Mouse (Mus musculus): Measurements from ENCODE around the gene Galr3. TPM values are rescaled to one million over a fixed set of nuclear protein-coding genes. Genes with fewer than 3 reads are reported as not detected.

Gene Galr3
- polyA plus RNA-seq, 1 experiment from 2014 or later, result not detected

GRCm38 (mm10) chr15:79042721-79043491 lies 1.2 kb downstream of the Galr3 start:
- H3K27ac ChIP-seq (replicated peaks), result no peak overlapping the region
- H3K9me3 ChIP-seq, result no peaks in the 10 kb centered on the region
- H3K4me1 ChIP-seq, result peaks cover 18% of the 10 kb centered on the region
- peak overlapping the region; percentile 71 for H3K4me2 ChIP-seq (replicated peaks)
- peak overlapping the region; percentile 51 for H3K4me3 ChIP-seq
- no peaks in the 10 kb centered on the region for H3K36me3 ChIP-seq
- H3K27me3 ChIP-seq, result peaks cover 54% of the 10 kb centered on the region
- ATAC-seq (replicated peaks), result peak; percentile 44
- under 1% methylated on average over 105 of the region's 105 CpGs for WGBS
- peak overlapping the region; percentile 33 for H3K9ac ChIP-seq (replicated peaks)

GRCm38 (mm10) chr15:79044837-79045236 lies 3.2 kb downstream of the Galr3 start:
- H3K9me3 ChIP-seq, result no peaks in the 10 kb centered on the region
- 5% methylated on average over 4 of the region's 4 CpGs for WGBS
- no peak overlapping the region for H3K4me2 ChIP-seq (replicated peaks)
- peaks cover 17% of the 10 kb centered on the region for H3K4me1 ChIP-seq
- H3K27me3 ChIP-seq, result peaks cover 54% of the 10 kb centered on the region
- ATAC-seq (replicated peaks), result no peak
- H3K9ac ChIP-seq (replicated peaks), result no peak overlapping the region
- H3K4me3 ChIP-seq, result no peak overlapping the region
- no peak overlapping the region for H3K27ac ChIP-seq (replicated peaks)
- no peaks in the 10 kb centered on the region for H3K36me3 ChIP-seq

- WGBS, result 76% methylated on average over 4 of the region's 4 CpGs
- H3K9ac ChIP-seq (replicated peaks), result no peak overlapping the region
- ATAC-seq (replicated peaks), result no peak
- no peaks in the 10 kb centered on the region for H3K9me3 ChIP-seq
- peaks cover 22% of the 10 kb centered on the region for H3K27me3 ChIP-seq
- no peak overlapping the region for H3K4me2 ChIP-seq (replicated peaks)
- no peak overlapping the region for H3K4me3 ChIP-seq
- H3K4me1 ChIP-seq, result peaks cover 6% of the 10 kb centered on the region; the same call in 1 of the 2 replicates
- H3K27ac ChIP-seq (replicated peaks), result no peak overlapping the region
- H3K36me3 ChIP-seq, result peaks cover 8% of the 10 kb centered on the region
Measured at GRCm38 (mm10) chr15:79048186-79048585, 6.5 kb downstream of the Galr3 start.

GRCm38 (mm10) chr15:79050160-79050845 lies 8.6 kb downstream of the Galr3 start:
- peaks cover 5% of the 10 kb centered on the region; the same call in 1 of the 2 replicates for H3K4me1 ChIP-seq
- H3K9me3 ChIP-seq, result no peaks in the 10 kb centered on the region
- 52% methylated on average over 9 of the region's 9 CpGs for WGBS
- peaks cover 30% of the 10 kb centered on the region for H3K36me3 ChIP-seq
- H3K27me3 ChIP-seq, result 0 out of 2 replicates have a peak, but pooled peaks cover 3% of the 10 kb centered on the region
- no peak overlapping the region for H3K27ac ChIP-seq (replicated peaks)
- no peak overlapping the region for H3K4me2 ChIP-seq (replicated peaks)
- H3K9ac ChIP-seq (replicated peaks), result no peak overlapping the region
- 0 out of 2 replicates have a peak, but pooled peaks have one; percentile 32 for ATAC-seq (replicated peaks)
- no peak overlapping the region for H3K4me3 ChIP-seq

- Histone ChIP-seq H3K4me3 (no peak overlapping the region), H3K9ac (replicated peaks) (no peak overlapping the region), H3K4me2 (replicated peaks) (no peak overlapping the region), H3K36me3 (peaks cover 36% of the 10 kb centered on the region), H3K27me3 (no peaks in the 10 kb centered on the region), H3K9me3 (no peaks in the 10 kb centered on the region), H3K27ac (replicated peaks) (no peak overlapping the region), H3K4me1 (peaks cover 5% of the 10 kb centered on the region; the same call in 1 of the 2 replicates)
- WGBS, result 82% methylated on average over 2 of the region's 2 CpGs
- no peak for ATAC-seq (replicated peaks)
Measured at GRCm38 (mm10) chr15:79050964-79051363, 9.3 kb downstream of the Galr3 start.

- Histone ChIP-seq H3K27ac (replicated peaks) (no peak overlapping the region), H3K9me3 (no peaks in the 10 kb centered on the region), H3K4me1 (peaks cover 5% of the 10 kb centered on the region; the same call in 1 of the 2 replicates), H3K4me2 (replicated peaks) (no peak overlapping the region), H3K4me3 (no peak overlapping the region), H3K27me3 (no peaks in the 10 kb centered on the region), H3K36me3 (peaks cover 44% of the 10 kb centered on the region), H3K9ac (replicated peaks) (no peak overlapping the region)
- 77% methylated on average over 13 of the region's 13 CpGs for whole genome bisulfite sequencing
- ATAC-seq (replicated peaks), result no peak
Measured at GRCm38 (mm10) chr15:79051461-79052360, 10.0 kb downstream of the Galr3 start.

GRCm38 (mm10) chr15:79052366-79052765 lies 10.7 kb downstream of the Galr3 start:
- no peak for ATAC-seq (replicated peaks)
- no peaks in the 10 kb centered on the region for H3K9me3 ChIP-seq
- H3K27me3 ChIP-seq, result no peaks in the 10 kb centered on the region
- H3K4me3 ChIP-seq, result no peak overlapping the region
- no peak overlapping the region for H3K9ac ChIP-seq (replicated peaks)
- 85% methylated on average over 2 of the region's 2 CpGs for WGBS
- H3K36me3 ChIP-seq, result peaks cover 50% of the 10 kb centered on the region
- H3K4me2 ChIP-seq (replicated peaks), result no peak overlapping the region
- peaks cover 5% of the 10 kb centered on the region; the same call in 1 of the 2 replicates for H3K4me1 ChIP-seq
- H3K27ac ChIP-seq (replicated peaks), result no peak overlapping the region

- 92% methylated on average over 7 of the region's 7 CpGs for WGBS
- Histone ChIP-seq H3K36me3 (peaks cover 81% of the 10 kb centered on the region), H3K9ac (replicated peaks) (no peak overlapping the region)
Measured at GRCm38 (mm10) chr15:79056601-79057000, 14.9 kb downstream of the Galr3 start.

GRCm38 (mm10) chr15:79057850-79058249 lies 16.2 kb downstream of the Galr3 start:
- Histone ChIP-seq H3K9ac (replicated peaks) (no peak overlapping the region), H3K4me2 (replicated peaks) (no peak overlapping the region), H3K27ac (replicated peaks) (no peak overlapping the region), H3K4me1 (peaks cover 19% of the 10 kb centered on the region), H3K27me3 (no peaks in the 10 kb centered on the region), H3K36me3 (peaks cover 76% of the 10 kb centered on the region), H3K9me3 (no peaks in the 10 kb centered on the region), H3K4me3 (no peak overlapping the region)
- no peak for ATAC-seq (replicated peaks)
- 95% methylated on average over 6 of the region's 6 CpGs for WGBS

More at GRCm38 (mm10) chr15:79056601-79057000, 14.9 kb downstream of the Galr3 start:
- Histone ChIP-seq H3K4me2 (replicated peaks) (no peak overlapping the region), H3K4me3 (no peak overlapping the region), H3K4me1 (peaks cover 13% of the 10 kb centered on the region), H3K27ac (replicated peaks) (no peak overlapping the region), H3K9me3 (no peaks in the 10 kb centered on the region), H3K27me3 (no peaks in the 10 kb centered on the region)
- no peak for ATAC-seq (replicated peaks)

- no peak overlapping the region for H3K9ac ChIP-seq (replicated peaks)
- WGBS, result 87% methylated on average over 14 of the region's 14 CpGs
- no peak overlapping the region for H3K27ac ChIP-seq (replicated peaks)
- 0 out of 2 replicates have a peak overlapping the region, but pooled peaks have one; percentile 94 for H3K4me3 ChIP-seq
- peak overlapping the region; percentile 81 for H3K4me2 ChIP-seq (replicated peaks)
- ATAC-seq (replicated peaks), result no peak
- H3K36me3 ChIP-seq, result peaks cover 44% of the 10 kb centered on the region
- no peaks in the 10 kb centered on the region for H3K9me3 ChIP-seq
- H3K27me3 ChIP-seq, result no peaks in the 10 kb centered on the region
- H3K4me1 ChIP-seq, result peaks cover 24% of the 10 kb centered on the region
Measured at GRCm38 (mm10) chr15:79060887-79061565, 19.3 kb downstream of the Galr3 start.
